Mouse (Mus musculus) bone marrow, adult 2 months (tissue): ENCODE measurements around the gene Tjap1.

Source experiments
- CTCF ChIP-seq: fragments of 200-500 bp; IDR thresholded peaks from 2 replicates; pipeline ENCODE4 v1.5.1; 2011; ENCODE audit warnings: low read length, control low read depth; ENCODE audit not compliant: control insufficient read depth, insufficient read depth
- POLR2A ChIP-seq: fragments of 200-500 bp; IDR thresholded peaks from 2 replicates; pipeline ENCODE4 v1.6.1; 2011; ENCODE audit warnings: low read depth, mild to moderate bottlenecking, control low read depth, low read length, borderline replicate concordance; ENCODE audit not compliant: control insufficient read depth

DNA sequence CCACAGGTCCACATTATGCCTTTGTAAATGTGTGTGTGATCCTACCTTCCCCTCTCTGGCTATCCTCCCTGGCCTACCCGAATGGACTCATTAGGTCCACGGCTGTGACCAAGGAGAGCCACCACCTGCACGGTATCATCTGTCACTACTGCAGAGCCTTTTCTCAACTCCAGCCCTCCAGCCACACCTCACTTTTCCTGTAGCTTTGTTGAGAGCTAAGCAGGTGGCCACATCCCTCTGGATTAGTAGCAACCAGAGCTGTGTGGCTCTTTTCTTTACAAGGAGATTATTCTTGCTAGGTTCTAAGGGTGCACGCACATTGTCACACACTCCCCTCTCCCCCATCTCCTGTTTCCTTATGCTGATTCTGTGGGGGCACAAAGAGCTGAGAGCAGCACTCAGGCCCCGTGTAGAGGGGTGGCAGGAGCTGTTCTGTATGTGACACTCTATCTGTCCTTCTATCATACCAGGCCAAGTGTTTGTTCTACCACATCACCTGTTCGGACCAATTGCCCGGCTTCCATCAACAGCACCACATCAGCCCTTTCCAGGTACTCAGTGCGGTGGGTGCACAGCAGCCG lies 30.4 kb upstream of the Tjap1 start:
- no peak for TF ChIP-seq CTCF
- TF ChIP-seq POLR2A, result no peak
